ENCODE assay signal across 12 mouse cellular contexts in genomic region chr1:34388849-34389233, GRCm38 (mm10). TPM values are rescaled to one million over a fixed set of nuclear protein-coding genes. Genes with fewer than 3 reads are reported as not detected.
DNase-seq lines count a peak whose midpoint lies in the region; ATAC-seq and TF ChIP-seq lines count a peak whose summit lies in the region.
"Had no signal": no experiment of that assay in that cellular context is flagged by ENCODE, and none has a peak within 500 bp of the region (broad histone marks: within the 10 kb centered on the region; RNA-seq: fewer than 3 reads in every experiment).

No protein-coding gene starts in this region.

- H3K4me2 ChIP-seq in heart, embryonic 12.5 days, result no peak overlapping the region
- H3K4me2 ChIP-seq in liver, postnatal 0 days (ENCODE audit: low read depth, low read length), result no peak overlapping the region
- no peak overlapping the region for H3K4me2 ChIP-seq in intestine, embryonic 16.5 days (ENCODE audit: low read depth, low read length)
- no peak overlapping the region for H3K4me2 ChIP-seq in stomach, embryonic 14.5 days (replicated peaks; ENCODE audit: low read depth, low read length)
- H3K4me2 ChIP-seq: forebrain, embryonic 13.5 days; limb, embryonic 13.5 days had no signal

- peaks cover 4% of the 10 kb centered on the region; the same call in 1 of the 2 replicates for H3K4me1 ChIP-seq in heart, embryonic 12.5 days (replicated peaks)
- no peaks in the 10 kb centered on the region for H3K4me1 ChIP-seq in liver, postnatal 0 days (ENCODE audit: insufficient read depth)
- H3K4me1 ChIP-seq in intestine, embryonic 16.5 days (ENCODE audit: control insufficient read depth, insufficient read depth, low read length), result peaks cover 3% of the 10 kb centered on the region; the same call in 1 of the 2 replicates
- peaks cover 8% of the 10 kb centered on the region; the same call in 1 of the 2 replicates for H3K4me1 ChIP-seq in stomach, embryonic 14.5 days (ENCODE audit: control insufficient read depth, insufficient read depth, low read length)
- H3K4me1 ChIP-seq: forebrain, embryonic 13.5 days; limb, embryonic 13.5 days had no signal

- TF ChIP-seq EP300 in liver, postnatal 0 days (IDR thresholded peaks at IDR 0.05; ENCODE audit: low read depth), result no peak

- H3K27ac ChIP-seq in heart, embryonic 12.5 days (ENCODE audit: poor library complexity, severe bottlenecking), result no peak overlapping the region
- H3K27ac ChIP-seq in liver, postnatal 0 days (ENCODE audit: low read depth), result 0 out of 2 replicates have a peak overlapping the region, but pooled peaks have one; percentile 24
- H3K27ac ChIP-seq in intestine, embryonic 16.5 days (ENCODE audit: low read length), result peak overlapping the region; percentile 62
- H3K27ac ChIP-seq in stomach, embryonic 14.5 days (ENCODE audit: low read length), result peak overlapping the region; percentile 79; the same call in 1 of the 2 replicates
- H3K27ac ChIP-seq: forebrain, embryonic 13.5 days; limb, embryonic 13.5 days had no signal

- H3K4me3 ChIP-seq in heart, embryonic 12.5 days, result no peak overlapping the region
- no peak overlapping the region for H3K4me3 ChIP-seq in liver, postnatal 0 days (ENCODE audit: low read depth, low read length)
- H3K4me3 ChIP-seq in intestine, embryonic 16.5 days (ENCODE audit: low read length), result no peak overlapping the region
- H3K4me3 ChIP-seq in stomach, embryonic 14.5 days (ENCODE audit: low read depth, low read length), result no peak overlapping the region
- H3K4me3 ChIP-seq: forebrain, embryonic 13.5 days; limb, embryonic 13.5 days had no signal

- H3K9me3 ChIP-seq in heart, embryonic 12.5 days (replicated peaks), result no peaks in the 10 kb centered on the region
- no peaks in the 10 kb centered on the region for H3K9me3 ChIP-seq in liver, postnatal 0 days (ENCODE audit: low read length)
- H3K9me3 ChIP-seq in intestine, embryonic 16.5 days (ENCODE audit: control insufficient read depth, low read length), result no peaks in the 10 kb centered on the region
- H3K9me3 ChIP-seq in stomach, embryonic 14.5 days (ENCODE audit: control insufficient read depth, low read depth, low read length), result no peaks in the 10 kb centered on the region
- H3K9me3 ChIP-seq: forebrain, embryonic 13.5 days; limb, embryonic 13.5 days had no signal

- WGBS in heart, embryonic 12.5 days, result 89% methylated on average over 11 of the region's 11 CpGs
- 77% methylated on average over 11 of the region's 11 CpGs for WGBS in liver, postnatal 0 days (ENCODE audit: insufficient replicate concordance)
- WGBS in intestine, embryonic 16.5 days, result 70% methylated on average over 11 of the region's 11 CpGs
- WGBS in stomach, embryonic 14.5 days, result 83% methylated on average over 11 of the region's 11 CpGs

- no peak for ATAC-seq in heart, embryonic 12.5 days (ENCODE audit: insufficient number of reproducible peaks, low FRiP score)
- no peak for ATAC-seq in liver, postnatal 0 days
- ATAC-seq in intestine, embryonic 16.5 days, result peak; percentile 26
- no peak for ATAC-seq in stomach, embryonic 14.5 days (ENCODE audit: insufficient number of reproducible peaks, insufficient read depth, low FRiP score, low read depth)
- no peak for ATAC-seq in inflammation-experienced regulatory T-cells, adult 6 months
- ATAC-seq: forebrain, embryonic 13.5 days; hindbrain, embryonic 16.5 days had no signal

- no peaks in the 10 kb centered on the region for H3K27me3 ChIP-seq in heart, embryonic 12.5 days (replicated peaks)
- H3K27me3 ChIP-seq in liver, postnatal 0 days (ENCODE audit: insufficient read depth, low read length), result no peaks in the 10 kb centered on the region
- H3K27me3 ChIP-seq in intestine, embryonic 16.5 days (replicated peaks; ENCODE audit: control insufficient read depth, insufficient read depth, low read length), result no peaks in the 10 kb centered on the region
- H3K27me3 ChIP-seq in stomach, embryonic 14.5 days (ENCODE audit: control insufficient read depth, insufficient read depth, low read length), result no peaks in the 10 kb centered on the region
- H3K27me3 ChIP-seq: forebrain, embryonic 13.5 days; limb, embryonic 13.5 days had no signal

- peak; percentile 90 for DNase-seq in heart, adult 11 months
- DNase-seq in liver, postnatal 0 days, result no peak
- no peak for DNase-seq in liver
- DNase-seq in adrenal gland, postnatal 36 days, result no peak
- DNase-seq: thymus, postnatal 36 days had no signal

- no peaks in the 10 kb centered on the region for H3K36me3 ChIP-seq in heart, embryonic 12.5 days
- H3K36me3 ChIP-seq in liver, postnatal 0 days (replicated peaks; ENCODE audit: insufficient read depth, low read length), result no peaks in the 10 kb centered on the region
- no peaks in the 10 kb centered on the region for H3K36me3 ChIP-seq in intestine, embryonic 16.5 days (ENCODE audit: control insufficient read depth, insufficient read depth, low read length)
- no peaks in the 10 kb centered on the region for H3K36me3 ChIP-seq in stomach, embryonic 14.5 days (ENCODE audit: control insufficient read depth, insufficient read depth, low read length)
- H3K36me3 ChIP-seq: limb, embryonic 13.5 days had no signal

- no peak overlapping the region for H3K9ac ChIP-seq in heart, embryonic 12.5 days
- H3K9ac ChIP-seq in liver, postnatal 0 days (replicated peaks), result no peak overlapping the region
- no peak overlapping the region for H3K9ac ChIP-seq in intestine, embryonic 16.5 days (ENCODE audit: low read depth, low read length)
- no peak overlapping the region for H3K9ac ChIP-seq in stomach, embryonic 14.5 days (replicated peaks; ENCODE audit: low read depth, low read length)
- H3K9ac ChIP-seq: forebrain, embryonic 13.5 days; limb, embryonic 13.5 days had no signal

- TF ChIP-seq CTCF in liver, postnatal 0 days (IDR thresholded peaks at IDR 0.05; ENCODE audit: low read depth), result no peak

RNA-seq across cellular contexts. Expression of gene Ccdc115, which starts 50.6 kb away (rescaled TPM):
- 45.9 and 46.6 TPM in 2 replicates for polyA plus RNA-seq in heart, embryonic 12.5 days (2016; fragmentation: Nextera tagmentation; extraction: Ambion mirVana)
- polyA plus RNA-seq in liver, postnatal 0 days (2015; fragmentation: Nextera tagmentation; extraction: Ambion mirVana), result 19.0 and 21.0 TPM in 2 replicates
- polyA plus RNA-seq in intestine, embryonic 16.5 days (2015; fragmentation: Nextera tagmentation; extraction: Ambion mirVana), result 63.3 and 66.4 TPM in 2 replicates
- polyA plus RNA-seq in stomach, embryonic 14.5 days (2014; fragmentation: Nextera tagmentation; extraction: Ambion mirVana), result 50.4 TPM in 2 replicates
- polyA plus RNA-seq in inflammation-experienced regulatory T-cells, adult 6 months (2017; shearing (Covaris generic)), result 10 to 100 TPM; 31.8 to 43.9 (median 37.2) TPM
- total RNA-seq in adrenal gland, postnatal 36 days (2021), result 10 to 100 TPM; 16.8 to 17.4 TPM

RNA-seq across cellular contexts. Expression of gene Imp4, which starts 50.8 kb away (rescaled TPM):
- polyA plus RNA-seq in heart, embryonic 12.5 days (2016; fragmentation: Nextera tagmentation; extraction: Ambion mirVana), result 65.9 and 74.8 TPM in 2 replicates
- polyA plus RNA-seq in liver, postnatal 0 days (2015; fragmentation: Nextera tagmentation; extraction: Ambion mirVana), result 37.6 and 41.6 TPM in 2 replicates
- polyA plus RNA-seq in intestine, embryonic 16.5 days (2015; fragmentation: Nextera tagmentation; extraction: Ambion mirVana), result 112 and 122 TPM in 2 replicates
- 74.8 and 83.4 TPM in 2 replicates for polyA plus RNA-seq in stomach, embryonic 14.5 days (2014; fragmentation: Nextera tagmentation; extraction: Ambion mirVana)
- polyA plus RNA-seq in inflammation-experienced regulatory T-cells, adult 6 months (2017; shearing (Covaris generic)), result 100 to 1,000 TPM in 2 of 3 experiments, 10 to 100 TPM in 1; 97.9 to 160 (median 117) TPM
- 10 to 100 TPM; 62.0 to 76.0 TPM for total RNA-seq in adrenal gland, postnatal 36 days (2021)
